Mouse (Mus musculus): ENCODE measurements at regions not wholly inside any gene's neighbourhood (a gene's known extent, or its start where the extent isn't known, plus 50 kb on each side); places are given as distances from the start of the nearest gene placed in this dataset.
A peak's percentile ranks its signal among the peaks of the same experiment; 100 is the strongest.

DNA sequence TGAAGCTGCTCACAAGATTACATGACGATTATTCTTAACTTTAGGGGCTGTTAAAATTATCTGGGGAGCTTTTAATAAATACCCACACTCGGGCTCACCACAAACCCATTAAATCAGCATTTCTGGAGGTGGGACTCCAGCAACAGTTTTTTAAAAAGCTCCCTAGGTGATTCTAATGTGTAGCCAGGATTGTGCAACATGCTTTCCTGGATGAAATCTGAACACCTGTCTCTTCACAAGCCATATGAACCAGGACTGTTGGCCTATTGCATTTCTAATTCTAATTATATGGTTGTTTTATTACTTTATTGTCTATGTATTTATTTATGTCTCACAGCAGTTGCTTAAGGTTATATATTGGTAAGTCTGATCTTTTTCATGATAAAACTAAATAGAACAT is 84.1 kb upstream of the Hgf start:
- no peak for ATAC-seq (ENCODE audit: low read depth)
- Histone ChIP-seq H3K36me3 (ENCODE audit: control insufficient read depth, insufficient read depth, low read length) (no peaks in the 10 kb centered on the region), H3K4me2 (ENCODE audit: low read depth, low read length) (no peak overlapping the region), H3K9me3 (ENCODE audit: control insufficient read depth, low read length) (no peaks in the 10 kb centered on the region), H3K27me3 (replicated peaks; ENCODE audit: control insufficient read depth, insufficient read depth, low read length) (no peaks in the 10 kb centered on the region), H3K9ac (ENCODE audit: low read depth, low read length) (no peak overlapping the region), H3K4me1 (ENCODE audit: control insufficient read depth, insufficient read depth, low read length) (no peaks in the 10 kb centered on the region; the same call in 1 of the 2 replicates), H3K27ac (replicated peaks; ENCODE audit: low read depth, low read length) (no peak overlapping the region), H3K4me3 (ENCODE audit: low read depth, low read length) (no peak overlapping the region)
- WGBS: 66% methylated on average over 2 of the region's 2 CpGs
- DNase-seq (ENCODE audit: low spot score): no peak

DNA sequence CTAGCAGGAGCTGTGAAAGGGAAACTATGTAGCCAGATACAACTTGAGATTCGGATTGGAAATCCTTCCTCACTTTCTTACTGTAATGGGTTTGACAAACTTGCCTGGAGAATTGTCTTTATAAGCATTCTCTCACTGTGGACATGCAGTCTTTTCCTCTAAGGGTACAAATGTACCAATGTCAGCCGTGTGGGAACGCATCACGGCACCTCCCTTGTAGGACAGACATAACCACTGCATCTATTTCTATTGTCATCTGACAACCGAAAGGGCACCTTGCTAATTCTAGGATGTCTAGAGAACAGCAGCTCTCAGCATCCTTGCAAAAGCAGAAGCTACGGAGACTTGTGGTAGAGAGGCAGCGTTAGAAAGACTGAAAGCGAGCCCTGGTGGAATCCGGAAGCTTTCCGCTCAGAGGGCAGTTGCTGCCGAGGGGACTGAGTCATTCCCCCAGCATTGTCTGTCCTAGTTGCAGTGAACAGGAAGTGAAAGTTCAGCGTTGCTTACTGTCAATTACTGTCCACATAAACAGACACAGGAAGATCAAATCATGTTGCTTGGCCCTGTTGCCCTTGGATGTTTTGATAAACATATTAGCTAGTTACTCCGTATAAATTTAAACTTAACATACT is 83.5 kb upstream of the Hgf start:
- no peaks in the 10 kb centered on the region; the same call in 1 of the 2 replicates for H3K4me1 ChIP-seq (ENCODE audit: control insufficient read depth, insufficient read depth, low read length)
- no peak overlapping the region for H3K27ac ChIP-seq (replicated peaks; ENCODE audit: low read depth, low read length)
- no peaks in the 10 kb centered on the region for H3K36me3 ChIP-seq (ENCODE audit: control insufficient read depth, insufficient read depth, low read length)
- no peaks in the 10 kb centered on the region for H3K27me3 ChIP-seq (replicated peaks; ENCODE audit: control insufficient read depth, insufficient read depth, low read length)
- H3K9ac ChIP-seq (ENCODE audit: low read depth, low read length): 0 out of 2 replicates have a peak overlapping the region, but pooled peaks have one; percentile 40
- H3K9me3 ChIP-seq (ENCODE audit: control insufficient read depth, low read length): no peaks in the 10 kb centered on the region
- 43% methylated on average over 13 of the region's 13 CpGs for WGBS
- DNase-seq (ENCODE audit: low spot score) (peak; percentile 74), ATAC-seq (ENCODE audit: low read depth) (no peak)
- H3K4me3 ChIP-seq (ENCODE audit: low read depth, low read length): no peak overlapping the region
- H3K4me2 ChIP-seq (ENCODE audit: low read depth, low read length): peak overlapping the region; percentile 31

DNA sequence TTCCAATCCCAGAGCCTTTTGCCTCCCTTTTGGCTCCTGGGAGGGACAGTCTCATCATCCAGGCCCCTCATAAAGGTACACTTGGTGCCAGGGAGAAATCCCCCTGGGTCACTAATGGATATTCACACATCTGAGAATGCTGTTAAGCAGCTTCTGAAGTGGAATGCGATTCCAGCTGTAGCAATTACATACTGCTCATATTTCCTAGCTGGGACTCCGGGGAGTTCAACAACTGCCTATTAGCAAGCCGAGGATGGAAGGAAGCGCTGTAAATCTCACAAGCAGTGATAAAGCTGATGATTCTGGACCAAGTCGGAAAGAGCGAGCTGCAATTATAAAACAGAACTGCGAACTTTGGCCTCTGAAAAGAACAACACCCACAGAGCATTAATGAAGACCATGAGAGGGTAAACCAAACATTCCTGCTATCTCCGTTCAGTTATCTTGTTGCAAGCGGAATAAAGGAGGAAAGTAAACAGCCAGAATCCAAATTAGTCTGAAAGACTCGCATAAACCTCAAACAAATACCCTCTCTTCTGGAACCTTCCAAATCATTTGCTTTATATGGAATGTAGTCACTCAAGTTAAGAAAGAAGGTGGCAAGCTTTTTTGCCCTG is 82.8 kb upstream of the Hgf start:
- Histone ChIP-seq H3K4me1 (ENCODE audit: control insufficient read depth, insufficient read depth, low read length) (no peaks in the 10 kb centered on the region; the same call in 1 of the 2 replicates), H3K36me3 (ENCODE audit: control insufficient read depth, insufficient read depth, low read length) (no peaks in the 10 kb centered on the region), H3K27ac (replicated peaks; ENCODE audit: low read depth, low read length) (no peak overlapping the region), H3K9me3 (ENCODE audit: control insufficient read depth, low read length) (no peaks in the 10 kb centered on the region), H3K27me3 (replicated peaks; ENCODE audit: control insufficient read depth, insufficient read depth, low read length) (no peaks in the 10 kb centered on the region), H3K9ac (ENCODE audit: low read depth, low read length) (no peak overlapping the region), H3K4me2 (ENCODE audit: low read depth, low read length) (peak overlapping the region; percentile 31), H3K4me3 (ENCODE audit: low read depth, low read length) (no peak overlapping the region)
- WGBS: 9% methylated on average over 10 of the region's 10 CpGs
- ATAC-seq (ENCODE audit: low read depth) (peak; percentile 87), DNase-seq (ENCODE audit: low spot score) (peak; percentile 84)

DNA sequence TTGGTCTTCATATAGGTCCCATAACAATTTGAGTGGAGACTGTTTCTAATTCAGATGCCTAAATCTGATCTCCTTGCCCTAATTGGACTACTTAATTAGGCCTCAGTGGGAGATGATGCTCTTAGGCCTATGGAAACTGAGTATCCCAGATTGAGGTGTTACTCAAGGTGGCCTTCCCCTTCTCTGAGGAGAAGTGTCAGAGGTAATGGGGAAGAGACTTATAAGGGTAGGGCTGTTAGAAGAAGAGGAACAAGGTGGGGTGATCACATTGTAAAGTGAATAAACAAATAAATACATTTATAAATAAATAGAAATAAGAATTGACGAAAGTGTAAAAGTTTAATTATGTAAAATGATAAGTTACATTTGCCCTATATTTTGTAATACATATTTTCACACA is 65.3 kb upstream of the Hgf start:
- DNase-seq (ENCODE audit: low spot score): no peak

DNA sequence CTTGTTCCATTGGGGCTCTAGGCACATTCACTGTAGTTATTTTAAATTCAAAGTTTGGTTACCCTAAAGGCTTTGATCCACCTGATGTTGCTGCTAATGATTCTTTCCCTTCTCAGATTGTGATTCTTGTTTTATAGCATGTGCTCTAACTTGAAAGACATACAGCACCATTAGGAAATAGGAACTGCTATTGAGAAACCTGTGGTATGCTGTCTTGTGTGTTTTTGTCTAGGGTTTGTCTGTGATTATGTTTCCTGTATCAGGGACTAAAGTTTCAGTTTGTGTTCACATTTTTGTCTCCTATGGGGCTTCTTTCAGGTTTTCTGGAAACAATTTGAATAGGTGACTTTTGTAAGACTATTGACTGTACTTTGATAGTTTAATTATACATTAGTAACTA is 63.5 kb upstream of the Hgf start:
- Histone ChIP-seq H3K27ac (replicated peaks; ENCODE audit: low read depth, low read length) (no peak overlapping the region), H3K4me1 (ENCODE audit: control insufficient read depth, insufficient read depth, low read length) (no peaks in the 10 kb centered on the region), H3K9me3 (ENCODE audit: control insufficient read depth, low read length) (no peaks in the 10 kb centered on the region), H3K36me3 (ENCODE audit: control insufficient read depth, insufficient read depth, low read length) (no peaks in the 10 kb centered on the region), H3K27me3 (replicated peaks; ENCODE audit: control insufficient read depth, insufficient read depth, low read length) (no peaks in the 10 kb centered on the region), H3K4me3 (ENCODE audit: low read depth, low read length) (no peak overlapping the region), H3K9ac (ENCODE audit: low read depth, low read length) (no peak overlapping the region), H3K4me2 (ENCODE audit: low read depth, low read length) (no peak overlapping the region)
- ATAC-seq (ENCODE audit: low read depth): no peak
- DNase-seq (ENCODE audit: low spot score): no peak

More for the DNA sequence above, 65.3 kb upstream of the Hgf start:
- ATAC-seq (ENCODE audit: low read depth): no peak
- Histone ChIP-seq H3K27me3 (replicated peaks; ENCODE audit: control insufficient read depth, insufficient read depth, low read length) (no peaks in the 10 kb centered on the region), H3K4me3 (ENCODE audit: low read depth, low read length) (no peak overlapping the region), H3K27ac (replicated peaks; ENCODE audit: low read depth, low read length) (no peak overlapping the region), H3K36me3 (ENCODE audit: control insufficient read depth, insufficient read depth, low read length) (no peaks in the 10 kb centered on the region), H3K4me2 (ENCODE audit: low read depth, low read length) (no peak overlapping the region), H3K9ac (ENCODE audit: low read depth, low read length) (no peak overlapping the region), H3K9me3 (ENCODE audit: control insufficient read depth, low read length) (no peaks in the 10 kb centered on the region), H3K4me1 (ENCODE audit: control insufficient read depth, insufficient read depth, low read length) (no peaks in the 10 kb centered on the region)
- 87% methylated on average over 1 of the region's 1 CpGs for WGBS

DNA sequence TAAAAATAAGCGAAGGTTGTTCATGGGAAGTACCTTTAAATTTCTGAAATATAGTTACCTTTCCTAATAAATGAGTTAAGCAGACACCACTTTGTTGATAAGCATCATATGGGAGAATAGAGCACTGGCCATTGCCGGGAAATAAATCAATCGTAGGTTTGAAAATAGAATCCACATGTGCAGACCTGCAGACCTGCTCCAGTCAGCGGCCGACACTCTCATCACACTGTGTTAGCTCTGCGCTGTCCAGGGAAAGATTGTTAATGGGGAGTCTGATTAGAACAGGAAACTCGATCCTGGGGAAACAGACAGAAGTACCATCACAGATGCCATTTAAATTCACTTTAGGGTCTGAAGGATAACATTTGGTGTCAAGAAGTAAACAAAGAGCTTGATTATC is 53.4 kb upstream of the Hgf start:
- Histone ChIP-seq H3K4me1 (ENCODE audit: control insufficient read depth, insufficient read depth, low read length) (no peaks in the 10 kb centered on the region), H3K36me3 (ENCODE audit: control insufficient read depth, insufficient read depth, low read length) (no peaks in the 10 kb centered on the region), H3K9me3 (ENCODE audit: control insufficient read depth, low read length) (no peaks in the 10 kb centered on the region), H3K4me2 (ENCODE audit: low read depth, low read length) (no peak overlapping the region), H3K9ac (ENCODE audit: low read depth, low read length) (no peak overlapping the region), H3K27ac (replicated peaks; ENCODE audit: low read depth, low read length) (no peak overlapping the region), H3K4me3 (ENCODE audit: low read depth, low read length) (no peak overlapping the region), H3K27me3 (replicated peaks; ENCODE audit: control insufficient read depth, insufficient read depth, low read length) (no peaks in the 10 kb centered on the region)
- DNase-seq (ENCODE audit: low spot score) (no peak), ATAC-seq (ENCODE audit: low read depth) (no peak)
- 25% methylated on average over 7 of the region's 7 CpGs for WGBS
